Mouse (Mus musculus) heart, embryonic 11.5 days (tissue): Measurements from ENCODE around the gene Hoxd8. TPM values are rescaled to one million over a fixed set of nuclear protein-coding genes. Genes with fewer than 3 reads are reported as not detected.

ENCODE experiments used
- ATAC-seq: fragments of 200-750 bp; cut with Nextera tagmentation; replicated peaks from 2 replicates; pipeline ENCODE4 v1.8.0; 2017; ENCODE audit warnings: moderate library complexity; ENCODE audit not compliant: insufficient number of reproducible peaks, low FRiP score, low TSS enrichment
- H3K27ac ChIP-seq: fragments of 300-500 bp; sonication (generic); 2 replicates; pipeline ENCODE4 v1.5.1; 2014; ENCODE audit warnings: mild to moderate bottlenecking, low read depth, low read length
- H3K27me3 ChIP-seq: fragments of 300-500 bp; sonication (generic); 2 replicates; pipeline ENCODE4 v1.6.1; 2014; ENCODE audit warnings: mild to moderate bottlenecking, low read length, mixed read lengths; ENCODE audit not compliant: control insufficient read depth, insufficient read depth
- H3K36me3 ChIP-seq: fragments of 300-500 bp; sonication (generic); 2 replicates; pipeline ENCODE4 v1.6.1; 2014; ENCODE audit warnings: mild to moderate bottlenecking, low read length, moderate library complexity, mixed read lengths; ENCODE audit not compliant: control insufficient read depth, insufficient read depth
- H3K4me1 ChIP-seq: fragments of 300-500 bp; sonication (generic); 2 replicates; pipeline ENCODE4 v1.6.1; 2014; ENCODE audit warnings: low read length; ENCODE audit not compliant: control insufficient read depth, insufficient read depth
- H3K4me2 ChIP-seq: fragments of 300-500 bp; sonication (generic); 2 replicates; pipeline ENCODE4 v1.6.1; 2014; ENCODE audit warnings: mild to moderate bottlenecking, moderate library complexity
- H3K4me3 ChIP-seq: fragments of 300-500 bp; sonication (generic); 2 replicates; pipeline ENCODE4 v1.5.1; 2014; ENCODE audit warnings: low read depth, low read length
- H3K9ac ChIP-seq: fragments of 300-500 bp; sonication (generic); 2 replicates; pipeline ENCODE4 v1.6.1; 2014; ENCODE audit warnings: mild to moderate bottlenecking, low read depth, low read length, moderate library complexity
- H3K9me3 ChIP-seq: fragments of 300-500 bp; sonication (generic); replicated peaks from 2 replicates; pipeline ENCODE4 v1.6.1; 2016; ENCODE audit warnings: low read length; ENCODE audit not compliant: control insufficient read depth
- WGBS: fragments of 180-500 bp; shearing (Covaris S2); extraction: QIAGEN DNeasy Blood & Tissue Kit; methylation state at CpG from one replicate; pipeline ENCODE4 v1.1.7; 2014; ENCODE audit not compliant: insufficient replicate concordance; 5-methylcytosine and 5-hydroxymethylcytosine counted together
- polyA plus RNA-seq: library from polyadenylated mRNA; unstranded; fragments of >200 nt; fragmentation: Nextera tagmentation; extraction: Ambion mirVana; gene quantifications from 2 replicates; pipeline ENCODE4 v1.2.1, GENCODE M21; 2014

The Hoxd8 gene
- polyA plus RNA-seq, 1 experiment from 2014 or later, result 0.30 TPM

DNA sequence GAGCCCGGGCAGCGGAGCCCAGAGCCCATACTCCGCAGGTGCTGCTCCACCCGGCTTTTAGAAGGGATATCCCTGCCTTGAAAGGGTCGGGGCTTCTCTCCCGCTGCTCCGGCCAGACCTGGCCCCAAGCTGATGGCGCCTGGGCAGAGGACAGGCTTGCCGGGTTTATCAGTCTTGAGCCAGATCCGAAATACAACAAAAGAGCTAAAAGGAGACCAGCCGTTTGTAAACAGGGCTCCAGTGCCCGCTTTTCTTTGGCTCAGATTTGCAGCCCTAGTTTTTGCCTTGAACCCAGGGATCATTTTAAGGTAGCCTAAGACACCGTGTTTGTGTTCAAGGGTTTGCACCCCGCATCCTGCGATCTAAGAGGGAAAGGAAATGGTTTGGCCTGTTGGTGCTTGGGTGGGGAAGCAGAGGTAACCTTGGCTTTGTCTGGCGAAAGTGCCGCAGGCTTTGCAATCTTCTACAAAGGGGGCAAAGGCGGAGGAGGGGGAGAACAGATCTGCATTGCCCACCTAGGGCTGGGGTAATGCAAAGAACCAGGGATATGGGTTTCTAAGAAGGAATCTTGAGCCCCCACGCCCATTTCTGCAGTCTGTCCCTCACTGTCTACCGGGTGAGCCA lies 11.5 kb upstream of the Hoxd8 start:
- H3K4me3 ChIP-seq, result no peak overlapping the region
- peaks cover 95% of the 10 kb centered on the region for H3K27me3 ChIP-seq
- under 1% methylated on average over 20 of the region's 20 CpGs for WGBS
- no peak overlapping the region for H3K27ac ChIP-seq
- H3K9me3 ChIP-seq, result no peaks in the 10 kb centered on the region
- no peak overlapping the region for H3K4me2 ChIP-seq
- no peaks in the 10 kb centered on the region for H3K36me3 ChIP-seq
- H3K9ac ChIP-seq, result no peak overlapping the region
- H3K4me1 ChIP-seq, result peaks cover 7% of the 10 kb centered on the region
- ATAC-seq, result no peak

DNA sequence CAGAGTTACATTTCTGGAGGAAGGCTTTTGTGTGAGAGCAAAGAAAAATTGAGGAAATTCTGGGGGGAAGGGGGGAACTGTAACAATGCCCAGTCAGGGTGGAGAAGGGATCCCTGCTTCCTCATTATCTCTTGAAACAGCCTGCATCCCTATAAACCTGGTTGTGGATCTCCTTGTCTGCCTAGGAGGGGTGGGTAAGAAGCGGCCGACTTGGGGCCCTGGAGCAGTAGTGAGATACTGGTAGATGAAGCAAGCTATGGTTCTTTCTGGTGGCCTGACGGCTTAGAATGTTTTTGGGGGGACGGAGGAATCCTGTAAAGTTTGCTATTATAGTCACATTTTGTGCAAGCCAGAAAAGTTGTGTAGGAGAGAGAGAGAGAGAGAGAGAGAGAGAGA lies 11.0 kb upstream of the Hoxd8 start:
- Histone ChIP-seq H3K36me3 (no peaks in the 10 kb centered on the region), H3K4me2 (no peak overlapping the region), H3K9ac (no peak overlapping the region), H3K9me3 (no peaks in the 10 kb centered on the region), H3K27ac (no peak overlapping the region), H3K4me3 (no peak overlapping the region), H3K4me1 (peaks cover 8% of the 10 kb centered on the region), H3K27me3 (peaks cover 95% of the 10 kb centered on the region)
- no peak for ATAC-seq
- WGBS, result 6% methylated on average over 4 of the region's 4 CpGs

DNA sequence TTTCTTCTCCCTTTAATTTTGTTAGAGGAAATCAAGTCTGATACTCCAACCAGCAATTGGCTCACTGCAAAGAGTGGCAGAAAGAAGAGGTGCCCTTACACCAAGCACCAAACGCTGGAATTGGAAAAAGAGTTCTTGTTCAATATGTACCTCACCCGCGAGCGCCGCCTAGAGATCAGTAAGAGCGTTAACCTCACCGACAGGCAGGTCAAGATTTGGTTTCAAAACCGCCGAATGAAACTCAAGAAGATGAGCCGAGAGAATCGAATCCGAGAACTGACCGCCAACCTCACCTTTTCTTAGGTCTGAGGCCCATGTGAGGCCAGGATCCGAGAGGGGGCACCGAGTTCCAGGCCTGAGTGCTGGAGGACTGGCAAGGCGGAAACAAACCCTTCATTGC lies 10.3 kb upstream of the Hoxd8 start:
- no peak for ATAC-seq
- H3K4me3 ChIP-seq, result no peak overlapping the region
- no peaks in the 10 kb centered on the region for H3K9me3 ChIP-seq
- no peak overlapping the region for H3K9ac ChIP-seq
- H3K36me3 ChIP-seq, result no peaks in the 10 kb centered on the region
- H3K27ac ChIP-seq, result no peak overlapping the region
- 3% methylated on average over 16 of the region's 16 CpGs for WGBS
- H3K4me2 ChIP-seq, result no peak overlapping the region
- H3K4me1 ChIP-seq, result peaks cover 8% of the 10 kb centered on the region
- H3K27me3 ChIP-seq, result peaks cover 95% of the 10 kb centered on the region

DNA sequence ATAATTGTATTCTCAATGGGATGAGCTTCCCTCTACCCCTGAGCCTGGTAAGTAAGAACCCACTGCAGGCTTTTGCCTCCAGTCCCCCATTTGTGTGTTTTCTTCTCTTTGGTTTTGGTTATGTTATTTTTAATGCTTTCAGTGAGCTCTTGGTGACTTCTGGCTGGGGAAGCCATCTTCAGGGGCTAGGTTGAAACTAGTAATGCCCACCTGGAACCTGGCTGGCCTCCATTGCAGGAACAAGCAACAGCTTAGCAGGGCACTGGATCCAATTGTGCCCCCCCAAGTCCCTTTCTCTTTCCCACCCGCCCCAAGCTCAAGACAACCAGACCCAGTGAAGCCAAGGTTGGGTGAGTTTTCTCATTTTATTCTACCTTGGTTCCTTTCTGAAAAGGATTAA lies 9.0 kb upstream of the Hoxd8 start:
- no peaks in the 10 kb centered on the region for H3K36me3 ChIP-seq
- H3K4me3 ChIP-seq, result no peak overlapping the region
- H3K9me3 ChIP-seq, result no peaks in the 10 kb centered on the region
- peaks cover 96% of the 10 kb centered on the region for H3K27me3 ChIP-seq
- ATAC-seq, result no peak
- peaks cover 8% of the 10 kb centered on the region for H3K4me1 ChIP-seq
- no peak overlapping the region for H3K9ac ChIP-seq
- H3K4me2 ChIP-seq, result no peak overlapping the region
- H3K27ac ChIP-seq, result no peak overlapping the region
- 4% methylated on average over 1 of the region's 1 CpGs for WGBS

DNA sequence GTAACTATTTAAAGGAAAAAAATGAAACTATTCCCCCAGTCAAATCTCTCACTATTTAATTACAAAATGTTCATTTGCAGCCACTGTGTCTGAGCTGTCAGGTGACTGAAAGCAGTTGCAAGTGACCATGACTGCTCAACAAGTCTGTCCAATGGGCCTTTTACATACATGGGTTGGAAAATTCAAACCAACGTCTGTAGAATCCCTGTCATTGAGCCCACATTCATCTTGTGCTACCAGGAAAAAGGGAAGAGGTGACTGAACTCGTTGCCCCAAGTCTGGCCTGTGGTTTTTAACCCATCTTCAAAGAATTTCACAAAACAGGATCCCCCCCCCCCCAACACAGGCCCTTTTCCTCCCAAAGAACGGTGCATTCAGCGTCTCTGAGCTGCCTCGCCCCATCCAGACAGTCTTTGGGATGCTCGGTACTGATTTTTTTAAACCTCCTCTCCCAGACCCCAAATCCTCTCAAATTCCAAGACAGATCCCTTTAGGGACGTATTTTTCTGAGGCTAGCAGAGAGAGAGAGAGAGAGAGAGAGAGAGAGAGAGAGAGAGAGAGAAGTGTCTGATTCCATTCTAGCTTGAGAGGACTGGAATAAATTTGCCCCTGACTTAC lies 8.5 kb upstream of the Hoxd8 start:
- ATAC-seq, result no peak

DNA sequence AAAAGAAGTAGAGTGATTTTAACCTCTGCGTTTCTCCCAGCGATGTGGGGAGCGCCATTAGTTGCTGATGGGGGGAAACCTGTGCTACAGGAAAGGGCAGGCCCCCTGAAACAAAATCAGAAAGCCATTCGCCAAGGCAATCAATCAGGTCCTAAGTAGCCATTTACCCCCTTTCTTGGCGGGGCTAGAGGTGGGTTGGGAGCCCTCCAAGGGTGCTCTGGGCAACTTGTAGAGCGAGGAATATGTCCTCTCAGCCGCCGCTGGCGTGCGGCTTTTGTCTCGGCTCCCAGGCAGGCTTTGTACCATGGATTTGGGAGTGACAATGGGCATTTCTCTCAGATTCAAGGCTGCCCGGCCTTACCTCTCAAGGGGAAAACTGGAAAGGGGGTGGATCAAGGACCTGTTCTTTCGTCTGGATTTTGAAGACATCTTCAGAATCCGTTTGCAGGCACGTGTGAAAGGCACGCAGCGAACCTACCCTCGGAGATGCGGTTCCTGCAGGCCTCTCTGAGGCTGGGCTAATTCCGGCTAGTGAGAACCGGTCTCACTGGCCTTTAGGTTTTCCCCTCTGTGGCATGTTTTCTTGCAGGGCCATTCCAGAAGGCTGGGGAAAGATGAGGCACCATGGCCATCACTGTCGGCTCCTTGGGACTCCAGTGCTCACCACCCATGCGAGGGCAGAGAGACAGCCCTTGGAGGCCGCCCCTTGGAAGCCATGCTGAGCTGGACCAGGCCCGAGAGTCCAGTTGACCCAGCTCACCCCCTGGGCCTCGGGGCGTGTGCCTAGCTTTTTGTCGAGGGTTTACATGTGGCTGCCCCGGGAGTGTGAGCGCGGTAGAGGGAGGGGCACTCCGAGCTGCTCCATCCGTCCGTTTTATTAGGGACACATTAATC lies 7.7 kb upstream of the Hoxd8 start:
- no peak overlapping the region for H3K4me2 ChIP-seq
- H3K27me3 ChIP-seq, result peaks cover 99% of the 10 kb centered on the region
- H3K9ac ChIP-seq, result no peak overlapping the region
- WGBS, result 2% methylated on average over 34 of the region's 34 CpGs
- H3K4me3 ChIP-seq, result no peak overlapping the region
- H3K9me3 ChIP-seq, result no peaks in the 10 kb centered on the region
- H3K4me1 ChIP-seq, result peaks cover 2% of the 10 kb centered on the region; the same call in 1 of the 2 replicates
- H3K27ac ChIP-seq, result no peak overlapping the region
- H3K36me3 ChIP-seq, result no peaks in the 10 kb centered on the region
- no peak for ATAC-seq

More for the DNA sequence above, 8.5 kb upstream of the Hoxd8 start:
- H3K27me3 ChIP-seq, result peaks cover 99% of the 10 kb centered on the region
- peaks cover 8% of the 10 kb centered on the region for H3K4me1 ChIP-seq
- H3K27ac ChIP-seq, result no peak overlapping the region
- WGBS, result 2% methylated on average over 7 of the region's 7 CpGs
- H3K4me3 ChIP-seq, result no peak overlapping the region
- no peak overlapping the region for H3K9ac ChIP-seq
- no peak overlapping the region for H3K4me2 ChIP-seq
- no peaks in the 10 kb centered on the region for H3K9me3 ChIP-seq
- H3K36me3 ChIP-seq, result no peaks in the 10 kb centered on the region

DNA sequence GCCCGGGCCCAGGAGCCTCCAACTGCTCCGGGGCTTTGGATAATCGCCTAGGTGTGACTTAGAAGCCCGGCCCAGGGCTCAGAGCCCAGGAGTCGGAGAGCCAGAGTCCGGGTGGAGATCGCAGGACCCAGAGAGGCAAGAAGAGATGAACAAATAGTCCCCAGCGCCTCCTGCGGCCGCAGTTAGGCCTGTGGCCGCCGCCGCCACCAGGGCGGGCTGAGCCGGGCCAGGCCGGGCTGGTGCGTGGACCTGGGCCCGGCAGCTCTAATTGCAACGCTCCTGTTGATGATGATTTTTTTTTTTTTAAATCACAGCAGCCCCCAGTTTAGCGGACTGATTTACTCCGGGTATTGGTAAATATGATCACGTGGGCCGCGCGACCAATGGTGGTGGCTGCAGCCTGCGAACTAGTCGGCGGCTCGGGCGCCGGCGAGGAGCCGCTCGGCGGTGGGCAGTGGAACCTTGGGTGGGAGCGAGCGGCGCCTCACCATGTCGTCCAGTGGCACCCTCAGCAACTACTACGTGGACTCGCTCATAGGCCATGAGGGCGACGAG lies 6.8 kb upstream of the Hoxd8 start, which contains the start of gene Hoxd9:
Gene Hoxd9, plus strand, starts transcription at position 161 of the 555 bp plus-strand sequence.
- H3K36me3 ChIP-seq, result no peaks in the 10 kb centered on the region
- WGBS, result under 1% methylated on average over 43 of the region's 43 CpGs
- 0 out of 2 replicates have a peak, but pooled peaks have one; percentile 39 for ATAC-seq
- H3K27ac ChIP-seq, result no peak within 1 kb of the TSS
- peak within 1 kb of the TSS; percentile 69 for H3K4me2 ChIP-seq
- 0 out of 2 replicates have a peak within 1 kb of the TSS, but pooled peaks have one; percentile 28 for H3K9ac ChIP-seq
- H3K27me3 ChIP-seq, result peaks cover 97% of the 10 kb centered on the region
- no peaks in the 10 kb centered on the region for H3K9me3 ChIP-seq
- H3K4me1 ChIP-seq, result peaks cover 2% of the 10 kb centered on the region; the same call in 1 of the 2 replicates
- peak within 1 kb of the TSS; percentile 41 for H3K4me3 ChIP-seq
